Mouse (Mus musculus) heart, postnatal 14 days (tissue): ENCODE measurements around the gene Cdk14. TPM values are rescaled to one million over a fixed set of nuclear protein-coding genes. Genes with fewer than 3 reads are reported as not detected.
A peak's percentile ranks its signal among the peaks of the same experiment; 100 is the strongest.
"Not testable (repeated sequence)": the region's sequence is repeated elsewhere in the genome, so short reads cannot be mapped to it uniquely, and the experiment has no call there.

Experiments used
- DNase-seq, 2 experiments: peaks; one replicate each; pipeline ENCODE4 v3.0.0; 2021 to 2022
- intact Hi-C: fragments of 180-260 bp; cut with DNase I; formaldehyde crosslinking; loops from one replicate; pipeline ENCODE4 v1.15.1; 2025
- total RNA-seq, 2 experiments: library from RNA; stranded (reverse); gene quantifications; 2 replicates each; pipeline ENCODE4 v1.2.3; 2021

The Cdk14 gene
- total RNA-seq, 2 experiments from 2014 or later = 13.4 to 14.6 TPM

DNA sequence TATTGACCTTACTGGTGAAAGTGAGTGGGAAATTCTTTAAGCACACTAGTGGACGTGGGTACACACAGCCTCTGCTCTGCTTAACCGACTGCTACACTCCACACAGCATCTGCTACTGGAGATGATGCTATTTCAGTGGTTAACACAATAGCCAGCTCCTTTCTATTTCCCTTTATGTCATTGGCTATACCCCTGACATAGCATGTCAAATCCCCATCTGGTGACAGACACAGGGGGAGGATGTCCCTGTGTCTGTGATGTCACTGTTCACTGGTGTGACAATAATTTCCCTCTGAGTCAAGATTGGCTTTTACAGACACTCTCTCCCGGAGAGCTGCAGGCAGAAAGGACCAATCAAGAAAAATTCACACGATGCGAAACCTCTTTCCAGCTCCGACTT, 485.6 kb downstream of the Cdk14 start:
- intact Hi-C loops = no loop called here
- no peak for DNase-seq

DNA sequence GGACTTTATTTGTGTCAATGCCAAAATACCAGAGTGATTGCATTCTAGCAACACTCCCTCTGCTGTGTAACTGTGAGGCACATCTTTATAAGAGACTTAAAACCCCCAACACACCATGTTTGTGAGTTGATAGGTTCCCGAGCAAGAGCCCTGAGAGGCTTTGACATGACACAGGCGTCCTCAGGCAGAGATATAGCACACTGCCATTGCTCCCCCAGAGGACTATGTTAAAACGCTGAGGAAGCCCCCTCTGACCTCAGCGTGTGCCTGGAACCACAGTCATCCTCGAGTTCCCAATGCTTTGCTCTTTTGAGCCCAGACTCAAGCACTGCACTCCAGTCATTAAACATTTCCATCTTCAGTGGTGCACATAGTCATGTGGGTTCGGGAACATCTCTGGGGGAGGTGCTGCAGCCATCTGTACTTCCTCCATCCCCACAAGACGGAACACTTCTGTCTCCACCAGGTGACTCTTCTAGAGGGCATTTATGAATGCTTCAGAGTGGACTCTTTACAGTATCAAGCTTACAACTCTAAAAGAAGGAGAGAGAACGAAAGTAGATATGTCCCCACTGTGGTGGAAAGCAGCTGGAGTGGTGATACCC, 488.5 kb downstream of the Cdk14 start:
- intact Hi-C loops = no loop called here
- no peak for DNase-seq

DNA sequence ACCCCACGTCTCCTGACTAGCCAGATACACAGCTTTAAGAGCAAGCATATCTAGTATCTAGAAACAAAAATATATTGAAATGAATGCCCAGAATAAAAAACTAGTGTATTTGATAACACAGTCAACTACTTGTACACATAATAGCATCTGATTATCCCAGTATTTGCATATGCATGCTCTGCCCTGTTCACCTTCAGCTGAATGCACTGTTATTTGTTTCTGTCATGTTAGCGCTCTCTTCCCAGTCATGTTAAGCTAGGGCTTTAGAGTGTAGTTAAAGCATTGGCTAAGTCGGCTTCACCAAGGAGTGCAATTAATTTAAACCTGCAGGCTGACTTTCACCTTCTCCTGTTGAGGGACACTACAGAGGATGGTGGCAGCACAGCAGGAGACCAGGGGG, 490.5 kb downstream of the Cdk14 start:
- intact Hi-C loops = no loop called here
- DNase-seq = no peak

DNA sequence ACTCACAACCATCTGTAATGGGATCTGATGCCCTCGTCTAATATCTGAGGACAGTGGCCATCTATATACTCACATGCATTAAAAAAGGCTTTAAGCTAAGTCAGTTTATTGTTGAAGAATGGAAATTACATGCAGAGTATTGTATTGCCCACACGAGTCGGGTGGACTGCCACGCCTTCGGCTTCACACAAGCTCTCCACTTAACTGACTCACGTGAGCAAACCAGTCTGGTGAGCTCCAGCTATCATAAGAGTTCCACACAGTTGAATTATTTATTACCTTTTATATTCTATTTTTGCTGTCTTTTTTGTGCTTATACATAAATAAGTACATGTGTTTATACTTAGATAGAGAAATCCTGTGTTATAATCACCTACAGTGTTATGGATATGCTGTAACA, 495.2 kb downstream of the Cdk14 start:
- intact Hi-C loops = no loop called here
- DNase-seq = no peak

DNA sequence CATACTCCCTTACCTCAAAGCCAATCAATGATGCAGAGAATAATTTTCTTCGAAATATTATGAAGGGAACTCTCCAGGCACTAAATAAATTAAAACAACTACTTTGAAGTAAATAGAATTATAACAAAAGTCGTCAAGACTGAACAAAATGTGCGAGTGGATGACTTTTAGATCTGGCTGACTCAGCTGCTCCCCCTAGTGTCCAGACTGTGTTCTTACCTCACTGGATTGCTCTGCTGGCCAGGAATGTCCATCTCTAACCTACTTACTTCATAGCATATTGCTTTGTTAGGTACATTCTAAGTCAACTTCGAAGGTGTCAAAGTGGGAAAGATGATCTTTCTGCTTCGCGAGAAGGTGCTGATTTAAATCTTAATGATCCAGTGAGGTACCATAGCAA, 501.7 kb downstream of the Cdk14 start:
- intact Hi-C loops = loop anchor here (10.0 kb wide), 1 partner anchor 164 kb away; the partner anchor contains the start of gene Fzd1
- DNase-seq = peak; percentile 67 to 78

DNA sequence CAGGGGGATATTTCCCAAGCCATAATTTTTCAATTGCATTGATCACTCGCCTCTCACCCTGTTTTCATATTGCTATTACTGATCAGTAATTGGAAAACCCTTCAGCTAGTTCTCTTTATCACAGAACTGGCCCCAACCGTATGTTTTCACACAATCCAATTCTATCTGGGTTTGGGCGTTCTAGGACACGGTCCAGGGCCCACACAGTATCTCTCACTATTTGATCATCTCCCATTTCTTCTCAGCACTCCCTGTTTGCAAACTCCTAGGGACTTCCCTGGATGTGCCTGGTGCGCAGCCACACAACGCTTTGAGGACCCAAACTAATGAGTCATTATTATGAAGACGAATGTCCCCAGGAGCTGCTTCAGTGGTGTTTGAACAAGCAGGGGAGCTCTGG, 502.4 kb downstream of the Cdk14 start:
- intact Hi-C loops = loop anchor here (2.0 to 10.0 kb wide), 3 partner anchors 163 to 717 kb away; partner anchors contain the start of gene Fzd1
- DNase-seq = no peak

DNA sequence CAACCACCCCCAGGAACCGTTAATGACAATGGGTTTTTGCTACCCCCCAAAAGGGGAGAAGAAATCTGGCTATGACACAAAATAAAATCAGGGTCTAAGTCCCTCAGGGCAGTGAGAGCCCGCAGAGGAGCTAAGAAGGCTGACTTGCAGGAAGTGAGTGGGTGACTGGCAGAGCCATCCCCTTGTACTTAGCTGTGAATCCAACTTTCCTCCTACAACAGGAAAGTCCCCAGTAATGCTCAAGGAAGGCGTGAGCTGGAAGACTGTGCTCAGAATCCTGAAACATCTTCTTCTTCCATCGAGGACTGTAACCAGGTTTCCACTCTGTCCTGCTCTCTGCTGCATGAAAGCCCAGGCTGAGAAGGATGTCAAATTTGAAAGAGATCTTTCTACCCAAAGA, 502.8 kb downstream of the Cdk14 start:
- intact Hi-C loops = loop anchor here (2.0 to 10.0 kb wide), 3 partner anchors 162 to 716 kb away; partner anchors contain the start of gene Fzd1
- no peak for DNase-seq

DNA sequence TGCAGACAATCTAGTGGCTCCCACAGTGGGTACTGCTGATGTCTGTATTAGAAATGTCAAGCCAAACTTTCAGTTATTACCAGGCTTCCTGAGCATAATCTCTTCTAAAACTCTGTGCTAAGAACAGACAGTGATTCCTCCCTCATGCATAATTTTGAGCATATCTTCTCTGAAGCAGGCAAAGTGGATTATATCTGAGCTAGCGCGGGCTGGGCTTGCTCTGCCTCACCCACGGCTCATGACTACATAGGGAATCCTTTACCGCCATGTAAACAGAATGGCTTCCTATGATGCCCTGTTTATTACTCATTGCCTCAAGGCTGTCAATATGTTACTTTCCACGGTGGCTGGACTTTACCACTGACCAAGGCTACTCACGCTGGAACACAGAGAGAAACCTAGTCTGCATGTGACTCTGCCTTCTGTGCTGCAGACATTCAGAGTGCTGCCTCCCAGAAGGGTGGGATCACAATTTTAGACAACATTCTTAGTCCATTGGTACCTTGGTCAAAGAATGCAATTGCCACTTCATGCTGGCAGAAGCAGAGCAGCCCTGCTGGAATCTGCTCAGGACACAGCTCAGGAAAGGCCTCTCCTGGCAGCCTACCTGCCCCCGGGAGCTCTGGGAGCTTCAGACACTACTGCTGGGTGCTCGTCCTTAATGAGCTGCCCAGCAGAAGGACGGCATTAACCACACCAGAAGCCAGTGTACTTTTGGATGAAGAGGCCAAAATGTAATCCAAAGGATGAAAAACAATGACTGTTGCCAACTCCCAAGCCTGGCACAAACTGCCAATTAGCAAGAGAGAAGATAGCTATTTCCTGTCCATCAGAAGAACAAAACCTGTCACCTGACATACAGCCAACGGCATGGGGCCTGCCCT, 503.5 kb downstream of the Cdk14 start:
- intact Hi-C loops = loop anchor here (2.0 to 10.0 kb wide), 3 partner anchors 162 to 716 kb away; partner anchors contain the start of gene Fzd1
- no peak for DNase-seq

DNA sequence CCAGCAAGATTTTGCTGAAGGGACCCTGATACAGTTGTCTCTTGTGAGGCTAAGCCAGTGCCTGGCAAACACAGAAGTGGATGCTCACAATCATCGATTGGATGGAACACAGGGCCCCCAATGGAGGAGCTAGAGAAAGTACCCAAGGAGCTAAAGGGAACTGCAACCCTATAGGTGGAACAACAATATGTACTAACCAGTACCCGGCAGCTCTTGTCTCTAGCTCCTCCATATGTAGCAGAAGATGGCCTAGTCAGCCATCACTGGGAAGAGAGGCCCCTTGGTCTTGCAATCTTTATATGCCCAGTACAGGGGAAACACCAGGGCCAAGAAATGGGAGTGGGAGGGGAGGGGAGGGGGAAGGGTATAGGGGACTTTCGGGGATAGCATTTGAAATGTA, 515.2 kb downstream of the Cdk14 start:
- intact Hi-C loops, DNase-seq: not testable (repeated sequence)

DNA sequence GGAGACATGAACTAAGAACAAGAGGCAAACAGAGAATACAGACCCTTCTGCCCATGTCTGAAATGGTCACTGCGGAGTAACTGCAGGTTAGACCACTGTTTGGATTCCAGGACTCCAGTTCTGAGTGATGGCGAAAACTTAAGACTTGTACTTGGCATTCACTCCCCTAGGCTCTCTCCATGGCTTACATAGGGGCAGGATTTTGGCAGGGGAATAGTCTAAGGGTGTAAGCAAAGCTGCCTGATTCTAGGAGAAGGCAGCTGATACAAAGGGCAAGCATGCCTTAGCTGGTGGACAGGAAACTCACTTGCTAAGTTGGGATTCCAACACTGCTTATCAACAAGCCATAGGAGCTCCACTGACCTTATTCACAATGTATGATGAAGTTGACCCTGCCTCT, 521.9 kb downstream of the Cdk14 start:
- DNase-seq = no peak

DNA sequence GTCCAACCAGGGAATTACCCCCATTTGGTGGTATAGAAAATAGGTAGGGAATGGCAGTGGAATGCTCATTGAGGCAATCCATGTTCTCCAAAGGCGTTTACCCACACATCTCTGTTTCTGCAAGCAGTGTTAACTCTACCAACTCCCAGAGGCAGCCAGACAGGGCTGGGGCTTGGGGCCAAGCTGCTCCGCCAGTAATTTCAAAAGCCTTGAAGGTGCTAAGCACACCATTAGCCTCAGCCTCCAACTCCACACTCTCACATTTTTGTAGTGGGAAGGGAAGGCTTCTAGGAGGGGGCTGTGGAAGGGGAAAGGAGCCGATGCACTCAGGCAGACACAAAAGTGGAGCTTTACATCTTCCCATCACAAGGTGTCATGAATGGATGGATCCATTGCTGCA, 525.1 kb downstream of the Cdk14 start:
- DNase-seq = no peak
- intact Hi-C loops = no loop called here

More for the DNA sequence above, 521.9 kb downstream of the Cdk14 start:
- intact Hi-C loops = no loop called here

DNA sequence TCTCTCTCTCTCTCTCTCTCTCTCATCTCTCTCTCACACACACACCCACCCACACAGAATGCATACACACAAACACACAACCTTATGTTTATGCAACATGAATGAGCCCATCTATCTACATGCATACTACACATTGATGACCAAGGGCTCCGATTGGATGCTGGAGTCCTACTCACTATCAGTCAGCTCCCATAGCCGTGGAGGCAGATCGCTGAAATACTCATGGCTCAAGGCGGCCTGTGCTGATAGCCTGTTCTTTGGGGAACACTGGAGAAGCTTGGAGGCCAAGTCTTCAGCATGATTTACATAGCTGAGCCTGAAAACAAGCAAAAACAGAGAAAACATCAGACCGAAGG, 526.3 kb downstream of the Cdk14 start:
- DNase-seq = peak in 1 of 2 experiments; percentile 6
- intact Hi-C loops = no loop called here

DNA sequence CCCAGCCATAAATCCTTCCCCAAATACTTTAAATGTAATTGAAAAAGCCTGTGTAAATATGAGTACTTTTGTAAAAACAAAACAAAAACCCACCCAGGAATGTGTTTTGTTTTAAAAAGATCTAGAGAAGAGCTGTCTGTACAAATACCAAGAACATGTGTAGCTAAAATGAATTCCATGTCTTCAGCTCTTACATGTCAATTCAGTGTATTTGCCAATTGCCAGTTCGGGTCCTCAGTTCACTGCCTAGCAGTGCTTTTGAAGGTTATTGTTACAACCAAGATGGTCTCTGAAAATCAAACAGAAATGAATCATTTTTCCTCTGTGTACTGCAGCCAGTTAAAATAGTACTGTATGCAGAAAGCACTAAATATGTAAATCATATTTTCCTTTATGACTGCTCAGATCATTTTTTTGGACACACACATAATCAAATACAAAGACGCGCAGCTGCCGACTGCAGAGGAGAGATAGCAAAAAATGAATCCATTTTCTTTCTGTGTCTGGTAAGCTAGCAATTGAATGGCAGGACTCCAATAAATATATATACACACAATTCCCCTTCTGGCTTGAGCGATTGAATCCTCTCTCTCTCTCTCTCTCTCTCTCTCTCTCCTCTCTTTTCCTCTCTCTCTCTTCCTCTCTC, 526.8 kb downstream of the Cdk14 start:
- no peak for DNase-seq
- intact Hi-C loops = no loop called here

DNA sequence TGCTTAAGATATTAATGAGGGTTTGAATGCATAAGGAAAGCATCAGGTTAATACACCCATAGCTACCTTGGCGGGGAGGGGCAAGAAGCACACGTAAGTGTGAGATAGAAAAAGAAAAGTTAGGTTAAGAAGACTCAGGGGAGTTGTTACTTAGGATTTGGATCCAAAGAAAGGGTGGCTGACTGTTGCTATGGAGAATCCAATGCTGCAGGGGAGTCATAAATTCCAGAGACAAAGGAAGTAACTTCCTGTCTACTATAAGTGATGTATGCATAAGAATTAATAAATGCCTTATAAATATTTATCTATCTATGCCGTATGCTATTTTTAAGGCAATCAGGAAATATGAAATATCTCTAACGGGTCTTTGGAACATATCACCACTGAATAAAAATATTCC, 527.4 kb downstream of the Cdk14 start:
- intact Hi-C loops = no loop called here
- no peak for DNase-seq

DNA sequence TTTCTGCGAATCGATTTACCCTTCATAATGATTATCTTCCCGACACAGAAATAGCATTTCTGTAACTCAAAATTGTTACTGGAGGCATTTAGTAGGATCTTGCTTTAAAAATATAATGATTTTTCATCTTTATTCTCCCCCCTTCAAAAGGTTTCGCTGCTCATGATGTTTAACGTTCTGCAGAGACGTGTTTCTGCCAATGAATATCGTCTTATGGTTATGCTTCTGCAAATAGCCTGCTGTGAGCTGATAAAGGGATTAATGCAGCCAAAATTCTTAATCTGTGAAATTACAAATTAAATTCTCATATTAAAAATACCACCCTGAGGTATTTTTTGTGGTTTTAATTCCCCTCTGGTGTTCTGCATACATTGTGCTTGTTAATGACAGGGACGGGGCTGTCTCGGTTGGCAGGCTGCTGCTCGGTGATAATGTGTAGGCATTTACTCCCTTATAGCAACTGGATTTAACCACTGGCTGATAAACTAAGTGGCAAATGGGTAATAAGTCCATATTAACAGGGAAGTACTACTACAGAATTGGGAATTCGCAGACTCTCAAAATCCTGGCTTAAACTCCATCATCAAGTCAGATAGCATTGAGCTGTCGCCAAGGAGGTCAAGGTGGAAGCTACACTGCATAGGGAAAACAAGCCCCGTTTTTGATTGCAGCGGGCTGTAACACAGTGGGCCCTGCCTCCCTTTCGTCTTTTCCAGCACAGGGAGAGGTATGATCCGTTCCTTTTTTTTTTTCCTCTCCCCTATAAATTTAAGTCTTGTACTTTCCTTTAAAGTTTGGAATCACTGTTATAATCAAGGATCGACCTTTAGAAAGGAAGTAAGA, 528.0 kb downstream of the Cdk14 start:
- intact Hi-C loops = no loop called here

DNA sequence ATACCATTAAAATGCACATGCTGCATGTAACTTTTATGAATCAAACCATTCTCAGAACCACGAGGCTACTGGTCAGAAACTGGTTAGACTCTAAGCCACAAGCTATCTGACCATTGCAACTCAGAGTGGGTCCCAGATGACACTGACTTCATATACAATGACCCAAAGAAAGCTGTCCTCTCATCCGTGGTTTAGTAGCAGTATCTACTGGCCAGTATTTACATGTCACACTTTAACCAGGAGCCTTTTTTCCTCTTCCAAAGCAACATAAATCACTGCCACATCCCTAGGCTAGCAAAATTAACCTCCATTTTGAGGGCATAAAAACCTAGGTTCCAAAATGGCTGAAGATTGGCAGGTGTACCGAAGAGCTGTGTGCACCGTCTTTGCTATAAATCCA, 533.0 kb downstream of the Cdk14 start:
- intact Hi-C loops = no loop called here
- DNase-seq = no peak

More for the DNA sequence above, 528.0 kb downstream of the Cdk14 start:
- DNase-seq = no peak

DNA sequence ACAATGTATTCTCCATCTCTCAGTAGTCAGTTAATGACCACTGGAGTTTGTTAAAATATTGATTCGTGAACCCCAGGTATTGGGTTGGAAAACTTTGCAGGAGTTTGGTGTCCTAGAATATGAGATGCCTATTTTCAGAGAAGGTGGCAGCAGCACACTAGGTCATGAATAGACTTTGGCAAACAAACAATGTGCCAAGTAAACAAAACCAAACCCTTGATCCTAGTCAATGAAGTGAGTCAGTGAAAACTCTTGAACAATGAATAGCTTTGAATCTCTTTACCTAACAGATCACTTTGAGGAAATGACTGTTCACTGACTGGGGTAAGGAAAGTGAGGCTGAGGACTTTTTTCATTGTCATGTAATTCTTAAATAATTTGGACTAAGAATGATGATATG, 537.3 kb downstream of the Cdk14 start:
- intact Hi-C loops = no loop called here

DNA sequence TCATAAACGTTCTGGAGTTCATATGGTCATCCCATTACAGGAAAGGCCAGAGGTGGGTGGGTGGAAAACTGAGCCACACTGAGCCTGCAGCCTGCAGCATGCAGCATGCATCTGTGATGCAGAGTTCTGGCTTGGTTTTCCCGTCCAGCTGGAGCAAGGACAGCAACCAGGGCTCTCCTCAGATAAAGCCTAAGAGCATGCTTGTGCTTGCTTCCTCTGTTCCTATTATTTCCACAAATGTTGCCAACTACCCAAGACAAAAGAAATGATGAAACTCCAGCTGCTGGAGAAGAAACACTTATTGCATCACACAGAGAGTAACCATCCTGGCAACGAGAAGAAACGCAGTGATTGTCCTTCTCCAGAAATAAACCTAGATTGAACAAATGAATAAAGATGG, 539.8 kb downstream of the Cdk14 start:
- peak; percentile 18 to 23 for DNase-seq
- intact Hi-C loops = no loop called here

More for the DNA sequence above, 537.3 kb downstream of the Cdk14 start:
- DNase-seq = no peak

DNA sequence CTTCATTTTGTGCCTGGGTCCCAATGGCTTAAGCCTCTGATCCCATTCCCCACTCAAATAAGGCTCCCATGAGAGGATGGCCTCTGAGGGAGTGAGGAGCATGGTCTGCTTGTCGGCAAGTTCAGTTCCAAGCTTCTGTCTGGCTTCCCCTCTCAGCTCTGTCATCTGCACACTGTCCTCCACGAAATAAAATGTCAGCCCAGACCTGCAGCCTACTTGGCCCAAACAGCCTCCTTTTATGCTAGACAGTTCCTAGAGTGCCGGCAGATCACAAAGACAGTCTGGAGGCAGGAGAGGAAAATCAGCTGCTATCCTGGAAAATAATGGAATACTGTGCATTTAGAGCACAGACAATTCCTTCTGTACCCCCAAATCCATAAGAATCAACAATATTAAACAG, 541.2 kb downstream of the Cdk14 start:
- intact Hi-C loops = no loop called here
- DNase-seq = no peak

DNA sequence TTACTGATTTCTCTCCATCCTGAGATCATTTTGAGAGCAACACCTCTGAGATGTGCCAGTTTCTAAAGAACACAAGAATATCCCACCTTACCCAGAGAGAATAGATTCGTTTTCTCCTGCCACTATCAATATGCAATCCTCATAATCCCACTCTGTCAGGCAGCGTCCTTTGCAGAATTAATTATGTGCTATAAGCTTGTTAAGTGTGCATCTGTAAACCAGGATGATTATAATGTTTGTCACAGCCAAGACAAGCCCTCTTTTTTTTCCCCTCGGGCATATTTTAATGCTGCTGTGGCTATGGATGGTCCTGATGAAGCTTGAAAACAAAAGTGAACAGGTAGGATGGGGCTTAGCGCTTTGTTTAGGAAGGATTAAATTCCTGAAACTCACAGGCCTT, 542.5 kb downstream of the Cdk14 start:
- intact Hi-C loops = no loop called here
- no peak for DNase-seq
